Mouse (Mus musculus) 3134 (cell line): ENCODE results near the gene Trpm6.
A peak's percentile ranks its signal among the peaks of the same experiment; 100 is the strongest.

ENCODE experiments used
- DNase-seq: peaks from one replicate; pipeline ENCODE4 v3.0.0-alpha.2; 2011; ENCODE audit warnings: low spot score; ENCODE audit not compliant: insufficient read length; ENCODE audit errors: extremely low read depth

Trpm6 gene

DNA sequence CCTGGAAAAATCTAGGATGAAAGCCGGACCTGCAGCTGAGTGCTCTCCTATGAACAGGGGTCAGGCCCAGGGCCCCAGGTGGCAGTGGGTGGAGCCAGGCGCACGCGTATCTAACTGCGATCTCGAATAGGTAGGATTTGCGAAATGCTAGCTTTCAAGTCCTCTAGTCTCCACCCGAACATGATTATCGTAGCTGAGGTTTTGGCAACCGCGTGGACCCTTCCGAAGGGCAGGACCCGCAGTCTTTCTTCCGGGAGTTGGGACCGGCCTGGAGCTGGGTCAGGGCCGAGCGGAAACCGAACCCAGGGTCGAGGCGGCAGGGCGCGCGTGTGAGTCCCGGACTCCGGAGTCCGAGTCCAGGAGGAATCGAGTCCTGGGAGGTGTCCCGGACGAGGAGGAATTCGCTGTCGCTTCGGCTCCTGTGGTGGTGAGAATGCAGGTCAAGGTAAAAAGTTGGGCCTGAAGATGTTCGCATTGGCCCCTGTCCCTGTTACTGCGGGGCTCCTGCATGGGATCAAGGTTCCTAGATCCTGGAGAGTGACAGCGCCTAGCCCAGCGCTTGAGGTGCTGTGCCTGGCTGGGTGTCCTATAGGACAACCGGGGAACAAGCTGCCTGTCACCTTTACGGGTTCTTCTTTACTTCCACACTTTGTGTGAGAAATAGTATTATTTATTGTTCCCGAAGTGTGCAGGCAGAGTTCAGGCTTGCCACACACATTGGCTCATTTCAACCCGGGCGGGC lies at the start of gene Trpm6:
Gene Trpm6, plus strand, starts transcription at position 386 of the 742 bp plus-strand sequence.
- DNase-seq: no peak

DNA sequence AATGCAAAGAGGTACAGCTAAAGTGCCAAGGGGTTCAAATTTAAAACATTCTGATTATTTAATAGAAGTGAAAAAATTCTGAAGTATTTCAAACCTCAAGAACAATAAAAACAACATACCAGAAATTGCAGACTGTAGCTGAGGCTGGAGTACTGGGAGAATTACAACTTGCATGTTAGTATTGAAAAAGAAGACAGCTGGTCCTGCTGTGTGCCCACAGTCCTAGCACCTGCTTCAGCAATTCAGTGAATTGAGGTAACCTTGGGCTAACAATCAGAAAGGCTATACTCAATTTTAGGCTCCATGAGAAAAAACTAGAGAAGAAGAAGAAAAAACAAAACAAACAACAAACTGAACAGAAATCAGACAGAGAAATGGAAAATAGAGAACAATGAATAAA lies 41.7 kb upstream of the Trpm6 start:
- DNase-seq: no peak

DNA sequence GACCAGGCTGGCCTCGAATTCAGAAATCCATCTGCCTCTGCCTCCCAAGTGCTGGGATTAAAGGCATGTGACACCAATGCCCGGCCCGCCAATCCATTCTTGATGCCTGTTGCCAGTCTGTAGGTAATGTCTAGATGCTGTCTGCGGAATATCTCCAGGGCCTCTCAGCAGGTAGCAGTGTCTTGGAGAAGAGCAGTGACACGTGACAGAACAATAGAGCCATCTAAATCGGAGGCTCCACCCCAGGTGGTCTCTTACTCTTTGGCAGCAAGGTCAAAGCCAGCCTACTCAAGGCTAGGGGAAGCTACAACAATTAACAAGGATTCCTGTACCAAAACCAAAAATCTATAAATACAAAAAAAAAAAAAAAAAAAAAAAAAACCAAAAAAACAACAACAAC lies 38.9 kb upstream of the Trpm6 start:
- no peak for DNase-seq

DNA sequence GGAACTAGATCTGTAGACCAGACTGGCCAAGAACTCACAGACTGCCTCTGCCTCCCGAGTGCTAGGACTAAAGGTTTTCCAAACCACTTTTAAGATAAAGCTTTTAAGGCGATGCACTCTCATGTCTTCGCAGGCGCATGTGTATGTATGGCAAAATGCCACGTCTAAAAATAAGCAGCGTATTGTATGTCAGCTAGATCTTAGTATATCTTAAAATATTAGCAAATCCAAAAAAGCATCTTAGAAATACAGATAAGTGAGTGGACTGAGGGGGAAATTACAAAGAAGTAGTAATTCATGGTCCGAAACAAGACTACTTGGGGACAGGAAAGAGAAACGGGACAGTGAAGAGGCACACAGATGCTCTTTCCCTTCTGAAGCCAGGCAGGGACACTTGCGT lies 38.2 kb upstream of the Trpm6 start:
- no peak for DNase-seq

DNA sequence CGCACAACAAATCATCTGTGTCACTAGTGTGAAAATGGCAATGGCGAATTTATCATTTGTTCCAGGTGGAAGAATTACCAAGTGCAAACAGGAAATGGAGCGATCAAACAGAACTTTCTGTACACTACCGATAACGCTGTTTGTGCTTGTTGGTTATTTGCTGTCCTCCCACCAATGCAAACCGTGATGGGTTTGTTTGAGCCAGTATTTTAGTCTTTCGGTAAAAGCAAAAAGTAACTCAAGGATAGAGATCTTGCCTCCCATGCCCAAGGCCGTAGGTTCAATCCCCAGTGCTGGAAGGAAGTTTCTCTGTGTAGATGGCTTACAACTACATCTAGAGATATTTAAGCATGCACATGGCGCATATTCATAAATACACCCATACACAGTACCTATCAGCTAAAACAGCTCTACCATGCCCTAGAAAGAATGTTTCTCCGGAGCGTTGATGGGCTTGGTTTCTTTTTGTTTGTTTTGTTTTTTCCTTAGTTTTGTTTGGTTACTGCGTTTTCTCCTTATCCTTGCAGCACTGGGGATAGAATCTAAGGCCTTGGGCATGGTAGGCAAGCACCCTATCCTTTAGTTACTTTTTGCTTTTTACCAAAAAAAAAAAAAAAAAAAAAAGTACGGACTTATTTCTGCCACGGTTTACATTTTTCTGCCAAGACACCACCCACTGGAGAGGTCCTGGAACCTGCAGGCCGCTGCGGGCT lies 37.5 kb upstream of the Trpm6 start:
- no peak for DNase-seq

DNA sequence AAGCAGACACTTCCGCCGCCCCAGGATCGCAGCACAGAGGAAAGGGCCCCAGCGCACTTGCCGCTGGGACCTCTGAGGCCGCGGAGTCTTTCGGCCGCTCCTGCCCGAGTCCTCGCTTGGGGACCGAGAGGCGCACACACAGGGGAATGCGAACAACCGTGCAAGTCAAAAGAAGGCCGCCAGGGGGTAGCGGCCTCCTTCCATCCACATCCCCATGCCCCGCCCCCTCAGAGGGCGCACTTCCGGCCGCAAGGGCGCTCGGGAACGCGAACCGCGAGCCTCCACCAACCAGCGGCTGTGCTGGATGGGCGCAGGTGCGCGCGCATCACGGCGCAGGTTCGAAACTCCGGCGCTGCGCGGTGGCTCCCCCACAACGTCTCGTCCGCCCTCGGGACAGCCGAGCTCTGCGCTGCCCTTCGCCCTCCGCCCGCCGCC lies 36.9 kb upstream of the Trpm6 start, which contains the start of gene D030056L22Rik:
Gene D030056L22Rik, plus strand, starts transcription at position 328 of the 435 bp plus-strand sequence.
- DNase-seq: peak; percentile 96

DNA sequence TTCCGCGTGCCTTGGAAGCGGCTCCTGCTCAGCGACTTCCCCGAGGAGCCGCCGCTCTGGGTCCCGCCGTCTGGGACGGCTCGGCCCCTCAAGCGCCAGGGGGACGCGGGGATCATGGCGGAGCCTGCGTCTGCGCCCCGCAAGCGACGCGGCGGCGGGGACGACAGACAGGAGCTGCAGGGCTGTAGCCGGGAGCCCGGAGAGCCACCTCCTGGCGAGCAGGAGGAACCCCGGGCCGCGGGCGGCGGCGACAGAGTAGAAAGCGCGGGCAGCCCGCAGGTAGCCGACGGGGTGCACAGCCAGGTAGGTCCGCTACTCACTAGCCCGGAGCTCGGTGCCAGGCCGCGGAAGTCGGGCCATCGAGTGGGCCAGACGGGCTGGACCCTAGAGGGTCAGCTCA lies 36.4 kb upstream of the Trpm6 start:
- DNase-seq: peak; percentile 62

DNA sequence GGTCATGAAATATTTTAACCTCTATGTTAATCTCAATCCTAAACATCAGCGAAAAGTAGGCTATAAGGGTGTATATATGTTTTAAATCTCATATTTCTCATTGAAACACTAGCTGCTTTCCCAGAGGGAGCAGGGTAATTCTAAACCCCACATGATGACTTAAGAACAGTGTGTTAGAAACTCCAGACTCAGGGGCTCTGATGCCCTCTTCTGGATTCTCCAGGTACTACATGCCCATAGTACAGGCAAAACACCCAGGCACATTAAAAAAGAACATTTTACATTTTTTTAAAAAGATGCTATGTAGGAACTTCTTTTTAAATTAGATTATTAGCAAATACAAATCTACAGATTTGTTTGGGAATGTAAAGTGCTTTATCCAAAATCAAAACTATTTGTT lies 33.4 kb upstream of the Trpm6 start:
- peak; percentile 44 for DNase-seq

DNA sequence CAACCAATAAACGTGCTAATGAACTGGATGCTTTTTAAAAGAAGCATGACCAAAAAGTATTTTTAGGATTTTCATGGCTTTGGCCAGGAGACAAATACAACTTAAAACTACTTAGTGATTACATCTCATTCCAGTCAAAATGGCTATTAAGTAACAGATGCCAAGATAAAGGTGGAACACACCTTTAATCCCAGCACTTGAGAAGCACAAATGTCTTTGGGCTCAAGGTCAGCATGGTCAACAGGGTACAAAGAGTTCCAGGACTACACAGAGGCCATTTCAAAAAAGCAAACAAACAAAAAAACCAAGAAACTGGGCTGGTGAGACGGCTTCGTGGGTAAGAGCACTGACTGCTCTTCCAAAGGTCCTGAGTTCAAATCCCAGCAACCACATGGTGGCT lies 29.4 kb upstream of the Trpm6 start:
- no peak for DNase-seq

DNA sequence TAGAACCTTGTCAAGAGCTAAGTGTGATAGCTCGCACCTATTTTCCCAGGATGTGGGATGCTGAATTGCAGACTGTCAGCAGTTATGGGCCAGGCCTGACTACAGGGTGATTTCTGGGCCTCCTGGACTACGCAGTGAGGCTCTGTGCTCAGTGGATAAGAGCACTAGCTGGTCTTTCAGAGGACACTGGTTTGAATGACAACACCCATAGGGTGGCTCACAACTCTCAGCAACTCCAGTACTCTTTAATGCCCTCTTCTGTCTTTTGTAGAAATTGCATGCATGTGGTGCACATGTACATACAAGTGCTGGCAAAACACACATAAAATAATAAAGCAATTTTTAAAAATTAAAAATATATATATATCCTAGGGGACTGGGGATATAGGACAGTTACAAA lies 24.6 kb upstream of the Trpm6 start:
- DNase-seq: no peak

DNA sequence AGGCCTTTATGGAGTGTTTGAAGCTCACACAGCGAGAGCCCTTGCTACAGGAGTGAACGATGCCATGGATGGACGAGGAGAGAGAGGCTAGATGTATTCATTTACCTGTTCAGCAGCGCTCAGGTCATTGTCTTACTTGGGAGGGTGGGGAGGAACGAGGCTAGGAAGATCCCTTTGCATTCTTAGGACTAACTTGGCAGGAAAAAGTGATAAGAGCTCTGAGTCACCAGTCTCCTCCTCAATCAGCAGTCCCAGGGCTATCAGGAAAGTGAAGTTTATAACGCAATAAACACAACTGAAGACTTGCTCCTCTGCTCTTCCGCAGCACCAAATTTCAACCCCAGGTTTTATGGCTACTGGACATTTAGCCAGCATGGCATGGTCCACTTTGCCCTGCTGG lies 19.5 kb upstream of the Trpm6 start:
- no peak for DNase-seq

DNA sequence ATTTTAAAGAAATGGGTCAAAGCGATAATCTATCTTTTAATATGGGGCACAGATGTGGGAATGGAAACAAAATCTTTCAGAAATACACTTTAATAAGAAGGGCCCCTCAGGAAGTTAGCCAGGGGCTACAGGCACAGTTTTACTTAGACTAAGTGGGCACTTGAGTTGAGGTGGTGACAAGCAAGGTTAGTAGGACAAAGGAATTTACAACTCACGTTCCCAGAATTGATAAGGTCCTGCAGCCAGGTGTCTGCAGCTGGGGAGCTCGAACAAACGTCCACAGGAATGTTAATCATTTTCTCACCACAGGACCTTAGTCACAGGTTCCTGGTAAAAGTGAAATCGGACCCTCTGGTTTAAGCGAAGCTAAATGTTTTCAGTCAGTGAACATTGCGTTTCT lies 18.7 kb upstream of the Trpm6 start:
- no peak for DNase-seq

DNA sequence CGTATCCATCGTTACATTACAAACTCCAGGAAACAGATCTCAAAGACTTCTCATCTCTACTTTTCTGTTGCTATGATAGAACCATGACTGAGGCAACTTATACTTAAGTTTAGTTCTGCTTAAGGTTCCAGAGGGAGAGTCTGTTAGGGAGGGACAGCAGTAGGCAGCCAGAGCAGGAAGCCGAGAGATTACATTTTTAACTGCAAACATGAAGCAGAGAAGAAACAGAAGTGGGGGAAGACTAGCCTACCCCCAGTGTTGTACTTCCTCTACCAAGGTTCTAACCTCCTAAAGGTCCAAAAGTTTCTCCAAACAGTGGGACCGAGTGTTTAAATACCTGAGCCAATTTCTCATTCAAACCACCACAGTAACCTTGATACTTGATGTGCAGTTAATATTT lies 13.9 kb upstream of the Trpm6 start:
- DNase-seq: no peak

DNA sequence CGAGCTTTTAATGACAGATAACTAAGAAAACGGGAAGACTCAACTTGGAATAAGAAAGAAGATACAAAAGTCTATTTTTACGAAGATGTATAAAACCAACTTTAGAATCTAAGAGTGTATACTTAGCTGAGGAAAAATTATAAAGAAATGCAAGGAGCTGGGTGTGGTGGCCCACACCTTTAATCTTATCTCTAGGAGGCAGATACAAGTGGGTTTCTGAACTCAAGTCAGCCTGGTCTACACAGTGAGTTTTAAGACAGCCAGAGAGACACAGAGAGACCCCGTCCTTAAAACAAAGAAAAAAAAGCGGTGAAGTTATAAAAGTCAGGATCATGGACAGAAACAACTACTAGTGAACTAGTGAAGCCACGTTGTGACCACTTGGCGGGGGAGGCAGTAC lies 10.6 kb upstream of the Trpm6 start:
- DNase-seq: no peak

DNA sequence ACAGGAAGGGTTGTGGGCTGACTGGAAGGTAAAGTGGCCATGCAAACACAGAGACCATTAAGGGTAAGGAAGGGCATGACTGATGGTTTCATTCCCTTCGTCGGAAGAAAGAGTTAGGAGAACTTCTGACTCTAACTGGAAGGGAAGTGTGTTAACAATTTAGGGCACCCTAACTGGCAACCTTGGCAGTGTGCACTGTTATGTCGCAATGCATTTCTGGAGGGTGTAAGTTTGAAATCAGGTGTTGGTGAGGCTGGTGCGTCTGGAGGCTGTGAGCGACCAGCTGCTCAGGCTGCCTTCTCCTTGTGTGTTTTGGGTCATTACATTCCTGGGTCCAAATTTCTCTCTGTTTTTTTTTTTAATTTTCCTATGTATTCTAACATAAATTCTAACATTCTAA lies 5.8 kb upstream of the Trpm6 start:
- DNase-seq: no peak

DNA sequence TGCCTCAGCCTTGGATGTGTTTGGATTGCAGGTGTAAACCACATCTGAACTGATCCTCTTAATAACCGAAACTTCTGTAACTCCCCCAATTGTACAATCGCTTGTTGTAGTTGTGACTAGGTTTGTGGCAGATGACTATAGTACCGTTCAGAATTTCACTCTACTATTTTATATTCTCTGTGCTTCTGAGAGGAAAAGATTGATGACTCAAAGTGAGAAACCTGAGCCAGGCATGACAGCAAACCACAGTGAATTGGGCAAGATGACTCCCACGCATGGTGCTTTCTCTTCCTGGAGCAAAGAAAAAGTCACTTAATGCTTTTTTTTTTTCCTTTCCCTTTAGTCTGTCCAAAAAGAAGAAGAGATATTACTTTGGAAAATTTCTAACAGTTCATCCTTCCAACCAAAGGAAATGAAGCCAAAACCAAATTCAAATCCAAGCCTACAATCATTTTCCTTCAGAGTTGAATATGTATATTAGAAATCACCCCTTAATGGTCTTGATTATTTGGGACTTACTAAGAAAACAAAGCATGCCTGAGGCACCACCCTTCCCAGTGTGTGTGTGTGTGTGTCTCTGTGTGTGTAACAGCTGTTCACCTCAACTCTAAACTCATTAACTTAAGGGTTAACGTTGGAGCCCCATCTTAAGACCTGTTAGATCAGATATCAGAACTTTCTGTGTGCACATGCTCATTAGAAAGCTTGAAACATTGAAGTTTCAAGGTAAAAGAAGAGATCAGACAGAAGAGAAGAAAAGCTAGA lies 3.0 kb upstream of the Trpm6 start:
- DNase-seq: peak; percentile 55

DNA sequence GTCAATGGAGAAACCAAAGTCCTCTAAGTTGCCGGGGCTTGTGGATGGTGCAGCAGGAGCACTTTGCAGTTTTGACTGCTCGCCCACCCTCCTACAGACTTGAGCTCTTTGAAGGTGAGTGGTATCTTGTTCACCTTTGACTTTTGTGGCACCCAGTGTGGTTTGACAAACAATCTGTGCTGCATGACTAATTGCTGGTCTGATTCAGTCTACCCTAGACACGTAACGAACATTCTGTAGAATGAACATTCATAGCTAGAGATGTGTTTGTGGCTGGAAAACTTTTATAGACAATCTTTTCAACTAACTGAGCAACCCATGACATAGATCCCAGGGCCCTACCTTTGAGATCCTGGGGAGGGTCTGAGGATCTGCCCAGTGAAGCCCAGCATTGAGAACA lies 2.4 kb upstream of the Trpm6 start:
- DNase-seq: peak; percentile 23

DNA sequence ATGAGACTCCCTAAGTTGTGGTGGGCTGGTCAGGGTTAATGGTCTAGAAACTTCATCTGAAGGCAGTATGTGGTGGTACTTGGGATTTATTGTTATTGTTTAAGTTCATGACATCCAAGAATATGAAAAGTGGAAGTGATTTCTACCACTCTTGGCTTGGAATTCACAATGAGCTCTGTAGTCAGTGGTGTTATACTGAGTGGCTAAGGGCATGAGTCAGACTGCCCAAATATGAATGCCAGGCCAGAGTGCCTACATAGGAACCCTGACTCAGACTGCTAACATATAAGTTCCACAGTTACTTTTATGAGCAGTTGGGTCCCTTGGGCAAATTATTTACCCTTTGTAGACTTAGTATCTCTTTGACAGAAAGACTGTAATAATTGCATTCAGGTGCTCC lies 7.4 kb downstream of the Trpm6 start:
- peak; percentile 42 for DNase-seq

DNA sequence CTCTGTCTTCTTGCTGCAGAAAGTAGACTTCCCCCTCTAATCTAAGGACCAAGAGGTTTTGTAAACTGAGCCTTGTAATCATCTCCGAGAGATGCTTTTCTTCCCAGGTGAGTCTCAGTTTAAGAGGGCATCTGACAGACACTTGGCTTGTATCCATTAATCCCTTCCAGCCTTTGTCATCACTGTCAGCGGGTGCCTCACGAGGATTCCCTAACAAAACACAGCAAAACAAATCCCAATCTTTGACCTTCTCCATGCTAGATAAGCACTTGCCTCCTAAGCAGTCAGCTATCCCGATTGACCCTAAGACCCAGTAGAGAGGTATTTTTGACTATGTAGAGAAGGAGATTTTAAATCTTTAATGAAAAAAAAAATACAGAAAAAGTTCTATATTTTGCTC lies 7.9 kb downstream of the Trpm6 start:
- DNase-seq: no peak

DNA sequence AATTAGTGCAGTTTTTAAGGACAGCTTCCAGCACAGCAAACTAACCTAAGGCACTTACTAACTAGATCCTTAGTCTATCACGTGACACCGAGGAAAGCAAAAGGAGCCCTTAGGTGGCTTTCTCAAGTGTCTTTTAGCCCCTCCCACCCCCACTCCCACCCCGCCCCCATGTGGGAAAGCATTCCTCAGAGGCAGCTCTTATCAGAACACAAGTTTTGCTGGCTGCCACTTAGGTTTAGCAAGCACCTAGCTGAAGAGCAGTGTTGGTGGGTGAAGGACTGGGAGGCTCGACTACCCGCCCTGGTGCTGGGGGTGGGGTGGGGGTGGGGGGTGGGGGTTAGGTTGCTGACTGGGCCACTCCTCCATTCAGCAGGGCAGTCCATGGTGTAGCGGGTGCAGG lies 8.5 kb downstream of the Trpm6 start:
- peak; percentile 52 for DNase-seq

DNA sequence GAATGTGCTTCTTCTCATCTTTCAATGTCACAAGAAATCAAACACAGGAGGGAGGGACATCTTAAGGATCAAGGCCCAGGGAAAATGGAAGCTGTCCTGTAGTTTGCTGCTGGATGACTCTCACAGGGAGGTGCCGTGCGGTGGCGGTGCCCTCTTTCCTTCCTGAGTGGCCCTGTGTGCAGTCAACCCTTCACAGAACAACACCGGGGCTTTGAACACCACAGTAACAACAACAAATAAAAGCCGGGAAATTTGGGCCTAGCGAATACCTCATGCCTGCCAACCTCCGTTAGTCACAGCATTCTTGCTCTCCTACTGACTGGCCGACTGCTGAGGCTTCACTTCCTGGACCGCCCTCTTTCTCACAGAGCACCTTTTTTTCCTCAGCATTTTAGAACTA lies 9.1 kb downstream of the Trpm6 start:
- peak; percentile 79 for DNase-seq

DNA sequence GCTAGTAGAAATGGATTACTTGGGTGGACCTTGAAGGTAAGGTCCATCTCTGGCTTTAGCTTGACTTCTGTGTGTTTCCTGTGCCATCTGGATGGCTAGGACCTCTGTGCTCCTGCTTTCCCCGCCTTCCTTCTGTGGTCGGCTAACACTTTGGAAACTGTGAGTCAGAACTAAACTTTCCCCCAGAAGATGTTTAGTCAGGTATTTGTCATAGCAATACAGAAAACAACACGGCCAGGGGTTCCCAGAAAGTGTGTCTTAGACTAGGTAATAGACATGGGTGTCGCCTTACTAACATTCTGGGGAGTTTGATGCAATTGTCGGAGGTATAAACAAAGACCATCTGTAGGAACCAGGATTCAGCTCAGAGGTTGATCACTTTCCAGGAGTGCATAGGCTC lies 16.6 kb downstream of the Trpm6 start:
- peak; percentile 76 for DNase-seq
